Mouse (Mus musculus) mature B cell (primary cell): ENCODE measurements around the gene Hist1h2br.
"Not testable (repeated sequence)": the region's sequence is repeated elsewhere in the genome, so short reads cannot be mapped to it uniquely, and the experiment has no call there.

Experiments used
- in situ Hi-C: fragments of 300-500 bp; cut with MboI; formaldehyde crosslinking; loops from 2 replicates; pipeline ENCODE4 v1.14.3; 2019

Hist1h2br gene

GRCm38 (mm10) chr13:21846356-21846755, 12.8 kb downstream of the Hist1h2br start:
- in situ Hi-C loops, result not testable (repeated sequence)

GRCm38 (mm10) chr13:21847883-21848282, 14.3 kb downstream of the Hist1h2br start:
- in situ Hi-C loops, result no loop called here

DNA sequence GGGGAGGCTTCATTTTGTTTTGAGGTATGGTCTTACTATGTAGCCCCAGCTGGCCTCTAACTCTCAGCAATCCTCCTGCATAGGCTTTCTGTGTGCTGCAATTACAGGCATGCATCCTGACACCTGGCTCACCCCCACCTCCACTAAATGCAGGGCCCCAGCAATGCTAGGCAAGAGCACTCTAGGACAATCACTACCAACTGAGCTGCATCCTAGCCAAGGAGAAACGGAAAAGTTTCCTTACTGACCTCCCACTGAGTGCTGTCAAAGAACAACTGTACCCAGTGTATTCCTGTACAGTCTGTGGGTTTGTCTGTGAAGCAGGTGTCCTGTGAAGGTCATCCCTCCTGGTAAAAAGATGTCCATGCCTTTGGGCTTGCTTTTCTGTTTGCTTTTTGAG, 17.2 kb downstream of the Hist1h2br start:
- in situ Hi-C loops, result loop anchor here (10.0 kb wide), 1 partner anchor 74 kb away; no protein-coding TSS in a partner anchor

DNA sequence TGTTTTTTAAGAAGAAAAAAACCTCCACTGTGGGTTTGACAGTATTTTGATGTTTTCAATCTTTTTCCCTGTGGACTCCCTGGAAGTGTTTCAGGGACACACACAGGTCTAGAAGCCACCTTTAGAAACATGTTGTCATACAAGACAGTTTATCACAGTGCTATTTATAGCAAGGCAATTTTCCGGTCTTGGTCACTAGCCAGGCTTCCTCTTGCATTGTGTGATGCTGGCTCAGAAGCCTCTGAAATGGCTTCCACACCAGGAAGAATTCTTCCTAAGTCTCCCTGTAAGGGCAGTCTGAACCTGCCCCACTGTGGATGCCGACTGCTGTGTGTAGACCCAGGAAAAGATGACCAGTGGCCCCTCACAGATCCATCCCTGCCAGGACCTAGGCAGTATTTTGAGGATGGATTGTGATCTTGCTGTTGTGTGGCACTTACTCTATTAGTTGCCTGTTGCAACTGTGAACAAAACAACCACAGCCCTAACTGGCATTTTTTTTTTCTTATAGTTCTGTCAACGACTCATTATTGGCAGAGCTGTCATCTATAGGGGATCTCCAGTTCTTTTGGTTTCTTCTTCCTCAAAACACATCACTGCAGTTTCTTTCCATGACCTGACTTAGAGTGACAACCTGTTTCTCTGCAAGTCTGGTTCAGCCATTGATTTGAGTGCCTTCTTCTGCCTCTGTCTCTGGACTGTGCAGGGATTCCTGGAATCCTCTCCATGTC, 18.8 kb downstream of the Hist1h2br start:
- in situ Hi-C loops, result loop anchor here (10.0 kb wide), 1 partner anchor 72 kb away; no protein-coding TSS in a partner anchor

DNA sequence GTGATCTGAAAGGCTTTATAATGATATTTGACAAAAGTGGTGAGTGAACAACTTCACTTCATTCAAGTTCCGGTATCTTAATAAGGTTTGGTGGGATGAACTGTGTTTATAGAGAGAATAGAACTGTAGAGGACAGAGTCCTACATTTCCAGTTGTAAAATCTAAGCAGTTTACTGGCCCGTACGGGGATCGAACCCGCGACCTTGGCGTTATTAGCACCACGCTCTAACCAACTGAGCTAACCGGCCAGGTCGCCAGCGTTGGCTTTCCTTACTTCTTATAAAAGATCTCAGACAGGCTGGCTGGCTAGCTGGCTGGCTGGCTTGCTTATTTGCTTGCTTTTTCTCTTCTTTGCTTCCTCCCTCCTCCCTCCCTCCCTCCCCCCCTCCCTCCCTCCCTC, 21.6 kb downstream of the Hist1h2br start:
- in situ Hi-C loops, result loop anchor here (10.0 kb wide), 1 partner anchor 70 kb away; no protein-coding TSS in a partner anchor

DNA sequence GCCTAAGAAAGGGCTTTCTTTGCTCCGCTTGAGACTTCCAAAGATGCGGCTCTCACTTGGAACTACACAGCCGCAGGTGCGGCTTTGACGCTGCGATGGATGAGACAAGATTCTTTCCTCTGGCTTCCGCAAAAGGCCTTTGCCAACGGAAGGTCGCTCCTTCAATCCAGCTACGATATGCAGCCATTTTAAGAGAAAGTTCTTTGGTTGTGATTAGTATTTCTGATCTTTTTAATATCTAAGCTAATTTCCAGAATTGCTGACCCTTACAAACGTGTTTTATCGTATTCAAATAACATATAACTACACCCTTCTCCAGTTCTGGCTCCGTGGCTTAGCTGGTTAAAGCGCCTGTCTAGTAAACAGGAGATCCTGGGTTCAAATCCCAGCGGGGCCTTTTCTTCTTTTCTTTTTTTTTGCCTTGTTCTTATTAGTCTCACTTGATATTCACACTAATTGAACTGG, 22.2 kb downstream of the Hist1h2br start:
- in situ Hi-C loops, result loop anchor here (10.0 kb wide), 1 partner anchor 69 kb away; no protein-coding TSS in a partner anchor

DNA sequence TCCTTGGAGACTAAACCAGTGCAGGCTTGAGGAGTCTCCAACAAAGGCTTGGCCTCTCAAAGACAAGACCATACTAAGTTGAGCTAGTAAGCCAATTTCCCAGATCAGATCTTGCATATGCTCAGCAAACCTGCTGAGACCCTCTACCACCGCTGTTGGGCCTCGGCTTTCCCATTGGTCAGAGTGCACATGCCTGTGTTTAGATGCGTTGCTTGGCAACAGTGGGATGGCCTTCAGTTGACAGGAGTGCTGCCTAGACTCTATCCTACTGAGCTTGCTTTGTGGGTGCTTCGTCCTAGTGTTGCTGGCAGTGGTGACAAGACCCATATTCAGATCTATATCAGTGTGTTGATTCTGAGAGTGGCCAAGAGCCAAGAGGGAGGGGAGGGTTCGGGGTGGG, 28.1 kb downstream of the Hist1h2br start:
- in situ Hi-C loops, result no loop called here

GRCm38 (mm10) chr13:21865503-21865902, 32.0 kb downstream of the Hist1h2br start:
- in situ Hi-C loops, result not testable (repeated sequence)

DNA sequence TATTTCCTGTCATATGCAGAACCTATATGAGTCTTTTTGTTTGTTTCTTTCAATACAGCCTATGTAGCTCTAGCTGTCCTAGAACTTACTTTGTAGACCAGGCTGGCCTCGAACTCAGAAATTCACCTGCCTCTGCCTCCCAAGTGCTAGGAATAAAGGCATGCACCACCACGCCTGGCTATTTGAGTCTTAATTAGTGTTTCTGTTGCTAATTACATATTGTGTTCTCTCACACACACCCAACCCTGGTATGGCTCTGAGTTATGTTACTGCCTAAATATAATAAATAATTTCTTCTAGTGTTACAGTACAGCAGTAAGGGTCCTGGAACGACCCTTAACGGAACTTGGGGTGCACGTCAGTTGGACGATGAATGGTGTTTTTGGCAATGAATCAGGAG, 47.2 kb downstream of the Hist1h2br start:
- in situ Hi-C loops, result no loop called here

DNA sequence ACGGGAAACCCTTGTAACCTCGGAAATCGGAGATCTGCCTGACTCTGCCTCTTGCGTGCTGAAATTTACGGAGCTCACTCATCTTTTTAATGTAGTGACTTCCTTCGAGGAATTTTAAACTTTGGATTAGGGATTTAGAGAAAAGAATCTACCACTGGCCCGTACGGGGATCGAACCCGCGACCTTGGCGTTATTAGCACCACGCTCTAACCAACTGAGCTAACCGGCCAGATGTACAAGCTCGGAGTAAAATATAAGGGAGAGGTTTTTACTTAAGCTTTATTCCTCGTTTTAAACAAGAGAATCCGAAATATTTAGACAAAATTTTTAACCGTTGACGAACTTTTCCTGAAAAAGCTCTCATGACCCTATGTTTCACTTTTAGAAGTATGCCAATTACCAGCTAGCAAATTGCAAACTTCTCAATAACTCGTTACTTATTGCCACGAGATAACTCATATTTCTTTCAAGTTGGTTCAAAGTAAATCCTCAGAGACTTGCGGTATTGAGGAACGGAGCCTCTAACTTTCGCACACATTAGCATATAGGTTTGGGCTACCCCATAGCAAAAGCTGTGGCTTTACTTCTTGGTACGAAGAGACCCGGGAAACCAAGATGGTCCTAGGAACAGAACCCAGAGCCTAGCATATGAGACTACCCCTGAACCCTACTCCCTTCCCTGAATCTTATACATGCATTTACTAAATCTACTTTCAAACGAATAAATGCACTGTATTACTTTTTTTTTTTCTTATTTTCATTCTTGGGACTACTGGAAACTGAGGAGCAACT, 48.5 kb downstream of the Hist1h2br start:
- in situ Hi-C loops, result no loop called here

GRCm38 (mm10) chr13:21882760-21883405, 49.3 kb downstream of the Hist1h2br start:
- in situ Hi-C loops, result no loop called here

- in situ Hi-C loops, result no loop called here
Observed at GRCm38 (mm10) chr13:21883407-21883806, 49.9 kb downstream of the Hist1h2br start.

DNA sequence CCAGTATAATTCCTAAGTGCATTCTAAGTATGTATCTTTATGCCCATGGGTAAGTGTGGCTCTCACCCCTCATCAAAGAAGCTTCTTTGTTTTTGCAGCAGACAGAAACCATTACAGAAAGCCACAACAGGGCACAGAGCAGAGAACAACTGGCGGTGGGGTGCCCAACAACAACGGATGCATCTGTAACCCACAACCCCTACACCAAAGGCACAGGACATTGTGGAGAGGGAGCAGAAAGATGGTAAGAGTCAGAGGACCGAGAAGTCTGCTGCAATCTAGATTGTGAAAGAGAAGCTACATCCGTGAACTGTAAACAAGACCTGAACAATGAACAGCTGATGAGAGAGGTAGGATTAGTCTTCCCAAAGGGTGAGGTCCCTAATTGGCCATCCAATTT, 51.0 kb downstream of the Hist1h2br start:
- in situ Hi-C loops, result no loop called here
